Mouse (Mus musculus) retina, adult 2 months (tissue): ENCODE measurements around the gene Ptgir.
"Not testable (repeated sequence)": the region's sequence is repeated elsewhere in the genome, so short reads cannot be mapped to it uniquely, and the experiment has no call there.

Experiments used
- DNase-seq: peaks from one replicate; pipeline ENCODE4 v3.0.0-alpha.2; 2012; ENCODE audit warnings: low read depth, low spot score

Ptgir gene

GRCm38 (mm10) chr7:16940292-16940691 is 34.0 kb downstream of the Ptgir start:
- DNase-seq: no peak

GRCm38 (mm10) chr7:16942861-16943260 is 36.6 kb downstream of the Ptgir start:
- DNase-seq: no peak

GRCm38 (mm10) chr7:16944061-16944807 is 37.9 kb downstream of the Ptgir start, which contains the start of gene Pnmal2:
Gene Pnmal2, plus strand, starts transcription at chr7:16944682.
- no peak for DNase-seq

DNA sequence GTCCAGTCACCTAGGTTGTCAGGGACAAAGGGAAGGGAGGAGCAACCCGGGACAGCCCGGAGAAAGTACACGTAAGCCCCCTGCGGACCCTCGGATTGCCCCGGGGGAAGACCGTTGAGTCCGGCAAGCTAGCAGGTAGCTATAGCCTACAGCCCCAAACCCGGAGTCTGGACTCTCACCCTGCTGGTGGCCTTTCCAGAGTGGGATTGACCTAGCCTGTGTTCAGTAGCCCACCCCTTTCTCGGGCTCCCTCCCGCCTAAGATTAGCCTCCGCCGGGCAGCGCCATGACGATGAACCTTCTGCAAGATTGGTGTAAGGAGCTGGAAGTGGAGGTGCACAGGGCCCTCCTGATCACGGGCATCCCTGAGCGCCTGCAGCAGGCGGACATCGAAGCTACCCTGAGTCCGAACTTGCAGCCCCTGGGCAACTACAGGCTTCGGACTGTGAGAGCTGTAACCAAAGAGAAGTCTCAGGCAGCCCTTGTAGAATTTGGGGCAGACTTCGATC is 38.6 kb downstream of the Ptgir start:
- no peak for DNase-seq

DNA sequence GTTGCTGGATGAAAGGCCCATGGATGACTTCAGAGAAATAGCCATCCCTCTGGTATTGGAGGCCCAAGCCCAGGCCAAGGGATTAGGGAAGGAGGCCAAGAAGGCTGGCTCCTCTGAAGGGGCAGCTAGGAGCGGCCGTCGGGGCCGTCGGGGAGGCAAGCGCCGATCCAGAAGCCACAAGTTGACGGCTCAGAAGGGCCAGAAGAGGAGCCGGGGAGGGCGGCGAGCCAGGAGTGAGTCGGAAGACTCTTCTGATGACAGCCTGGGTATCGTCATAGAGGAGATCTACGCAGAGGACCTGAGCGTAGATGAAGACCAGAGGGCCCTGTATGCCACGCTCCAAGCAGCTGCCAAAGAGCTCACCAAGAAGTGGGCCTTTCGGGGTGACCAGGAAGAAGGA is 39.1 kb downstream of the Ptgir start:
- DNase-seq: no peak

DNA sequence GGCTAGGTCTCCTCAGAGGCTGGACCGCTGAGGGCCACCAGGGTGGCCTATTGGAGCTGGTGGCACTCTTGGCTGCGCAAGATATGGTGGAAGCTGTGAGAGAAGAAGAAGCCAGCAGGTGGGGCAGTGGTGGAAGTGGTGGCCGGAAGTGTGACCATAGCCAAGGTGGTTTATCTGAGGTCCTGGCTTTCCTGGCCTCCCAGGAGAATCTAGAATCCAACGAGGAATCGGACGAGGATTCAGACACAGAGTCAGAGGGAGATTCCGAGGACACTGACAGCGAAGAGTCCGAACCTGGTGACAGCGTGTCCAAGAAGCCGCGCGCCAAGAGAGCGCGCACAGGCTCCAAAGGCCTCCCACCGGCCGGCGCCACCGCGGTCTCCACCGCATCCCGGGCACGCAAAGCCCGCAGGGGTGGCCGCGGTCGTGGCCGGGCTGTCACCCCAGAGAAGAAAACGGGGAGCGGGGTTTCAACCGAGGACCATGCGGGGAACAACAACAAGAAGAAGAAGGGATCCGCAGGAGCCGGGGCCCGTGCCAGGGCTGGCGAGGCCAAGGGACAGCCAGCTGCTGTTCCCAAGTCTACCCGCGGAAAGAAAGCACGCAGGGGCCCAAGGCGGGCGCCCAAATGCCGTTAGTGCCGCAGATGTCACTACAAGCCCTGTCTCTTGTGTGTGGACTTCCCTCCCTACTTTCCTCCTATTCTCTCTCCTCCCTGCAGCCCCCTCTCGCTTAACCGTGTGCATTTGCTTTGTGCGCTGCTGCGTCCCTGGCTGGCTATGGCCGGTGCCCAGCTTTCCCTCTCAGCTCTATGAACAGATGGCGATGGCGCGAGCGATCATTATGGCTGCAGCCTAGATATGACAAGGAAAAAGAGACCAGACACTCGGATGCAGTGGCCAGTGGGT is 40.4 kb downstream of the Ptgir start:
- no peak for DNase-seq

DNA sequence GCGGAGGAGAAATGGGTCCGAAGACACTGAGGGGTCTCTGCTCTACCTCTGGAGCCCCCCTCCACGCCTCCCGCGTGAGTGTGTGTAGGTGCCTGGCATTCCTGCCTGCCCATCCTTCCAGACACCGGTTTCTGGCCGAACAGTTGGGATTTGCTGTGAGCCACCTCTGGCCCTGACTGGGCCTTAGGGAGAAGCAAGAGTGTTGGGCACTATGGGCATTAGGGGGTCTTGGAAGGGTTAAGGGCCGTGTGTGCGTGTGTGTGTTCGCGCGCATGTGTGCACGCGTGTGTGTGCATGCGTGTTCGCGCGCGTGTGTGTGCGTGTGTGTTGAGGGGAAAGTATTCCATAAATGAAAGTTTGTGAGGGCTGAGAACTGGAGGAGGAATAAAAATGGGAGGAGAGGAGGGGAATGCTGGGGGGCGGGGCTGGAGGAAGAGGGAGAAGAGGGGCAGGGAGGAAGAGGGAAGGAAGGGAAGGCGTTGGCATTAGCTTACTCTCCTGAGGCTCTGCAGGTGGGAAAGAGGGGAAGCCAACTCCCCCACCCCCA is 41.1 kb downstream of the Ptgir start:
- DNase-seq: no peak

GRCm38 (mm10) chr7:16947959-16948361 is 41.7 kb downstream of the Ptgir start:
- no peak for DNase-seq

GRCm38 (mm10) chr7:16948923-16949458 is 42.7 kb downstream of the Ptgir start:
- DNase-seq: no peak

GRCm38 (mm10) chr7:16949908-16950841 is 43.9 kb downstream of the Ptgir start:
- no peak for DNase-seq

DNA sequence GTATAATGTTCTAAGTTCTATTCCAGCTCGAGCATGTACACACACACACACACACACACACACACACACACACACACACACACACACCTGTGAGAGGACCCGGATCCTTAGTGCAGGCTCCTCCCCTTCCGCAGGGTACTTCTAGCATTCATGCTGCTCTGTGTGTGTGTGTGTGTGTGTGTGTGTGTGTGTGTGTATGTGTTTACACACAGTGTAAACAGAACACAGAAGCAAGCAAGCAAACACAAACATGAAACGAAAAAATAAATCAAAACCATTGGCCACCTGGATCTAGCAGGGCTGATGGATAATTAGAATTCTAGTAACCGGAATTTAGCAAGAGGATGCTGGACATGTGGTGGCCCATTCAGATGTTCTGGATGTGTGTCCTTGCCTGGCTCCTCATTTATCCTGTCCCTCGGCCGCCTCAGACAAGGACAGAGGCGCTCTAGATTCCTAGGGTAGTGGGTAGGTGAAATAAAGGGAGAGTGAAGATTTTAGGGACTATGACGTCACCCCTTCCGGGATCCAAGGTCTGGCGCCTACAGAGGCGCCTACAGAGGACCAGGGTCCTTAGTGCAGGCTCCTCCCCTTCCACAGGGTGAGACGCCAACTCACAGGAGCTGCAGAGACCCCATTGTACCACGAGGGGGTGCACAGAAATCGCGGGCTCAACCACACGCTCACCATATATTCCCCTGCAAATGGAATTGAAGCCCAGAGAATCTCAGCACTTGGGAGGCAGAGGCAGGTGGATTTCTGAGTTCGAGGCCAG is 44.8 kb downstream of the Ptgir start:
- no peak for DNase-seq

DNA sequence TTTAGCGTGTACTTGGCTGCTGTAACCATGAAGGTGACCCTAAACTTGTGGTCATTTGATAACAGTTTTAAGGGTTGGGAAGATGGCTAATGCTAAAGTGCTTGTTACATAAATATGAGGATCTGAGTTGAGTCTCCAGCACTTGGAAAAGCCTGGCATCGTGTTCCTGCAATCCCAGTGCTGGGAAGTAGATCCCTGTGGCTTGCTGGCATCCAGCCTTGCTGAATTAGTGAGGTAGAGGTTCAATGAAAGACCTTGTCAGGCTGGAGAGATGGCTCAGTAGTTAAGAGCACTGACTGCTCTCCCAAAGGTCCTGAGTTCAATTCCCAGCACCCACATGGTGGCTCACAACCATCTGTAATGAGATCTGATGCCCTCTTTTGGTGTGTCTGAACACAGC is 47.5 kb downstream of the Ptgir start:
- DNase-seq: not testable (repeated sequence)

DNA sequence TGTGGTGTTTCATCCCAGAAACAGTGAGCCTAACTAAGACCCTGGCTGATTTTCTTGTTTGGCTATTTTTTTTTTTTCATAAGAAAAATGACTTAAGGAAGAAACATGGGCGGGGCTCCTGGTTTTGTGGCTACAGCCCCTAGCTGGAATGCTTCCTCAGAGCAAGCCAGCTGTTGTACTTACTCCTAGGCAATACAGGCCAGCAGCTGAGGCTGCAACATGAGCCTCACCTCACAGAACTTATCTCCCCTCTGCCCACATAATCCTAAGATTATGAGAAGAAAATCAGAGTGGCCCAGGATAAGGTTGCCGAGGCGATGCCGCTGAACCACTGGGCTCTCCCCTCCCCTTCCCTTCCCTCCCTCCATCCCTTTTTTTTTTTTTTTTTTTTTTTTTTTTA is 49.4 kb downstream of the Ptgir start:
- no peak for DNase-seq

- DNase-seq: no peak
Measured at GRCm38 (mm10) chr7:16956410-16957265, 50.3 kb downstream of the Ptgir start.

DNA sequence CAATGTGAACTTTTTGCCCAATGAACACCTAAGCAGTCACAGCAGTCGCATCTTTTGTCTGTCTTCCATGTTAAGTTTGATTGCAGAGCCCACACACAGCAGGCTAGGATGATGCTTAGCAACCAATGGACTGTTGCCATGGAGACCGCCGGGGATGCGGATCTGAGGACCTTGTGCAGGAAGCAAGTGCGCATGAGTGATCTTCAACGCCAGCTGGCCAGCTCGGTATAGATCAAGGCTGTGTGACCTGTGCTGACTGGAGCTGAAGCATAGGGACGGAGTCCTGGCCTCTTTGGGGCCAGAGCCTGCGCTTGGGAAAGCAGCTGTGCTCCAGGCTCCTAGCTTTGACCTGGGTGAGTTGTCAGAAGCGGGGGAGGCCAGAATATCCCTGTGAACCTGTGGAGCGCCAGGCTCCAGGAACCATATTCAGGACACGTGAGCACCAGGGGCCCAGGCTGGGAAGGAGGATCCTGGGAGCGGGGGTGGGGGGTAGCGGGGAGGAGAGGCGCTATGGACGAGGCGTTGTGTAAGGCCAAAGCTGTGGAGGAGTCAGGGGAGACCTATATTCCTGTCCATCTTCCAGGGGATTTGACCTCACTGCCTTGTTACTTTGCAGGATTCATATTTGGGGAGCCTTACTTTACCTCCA is 53.4 kb downstream of the Ptgir start, which contains the start of gene Pnmal1:
Gene Pnmal1, plus strand, starts transcription at position 141 of the 649 bp plus-strand sequence.
- DNase-seq: peak; percentile 60
